Mouse (Mus musculus): ENCODE data around the gene Ncoa4.
"Not testable (repeated sequence)": the region's sequence is repeated elsewhere in the genome, so short reads cannot be mapped to it uniquely, and the experiment has no call there.

The Ncoa4 gene

DNA sequence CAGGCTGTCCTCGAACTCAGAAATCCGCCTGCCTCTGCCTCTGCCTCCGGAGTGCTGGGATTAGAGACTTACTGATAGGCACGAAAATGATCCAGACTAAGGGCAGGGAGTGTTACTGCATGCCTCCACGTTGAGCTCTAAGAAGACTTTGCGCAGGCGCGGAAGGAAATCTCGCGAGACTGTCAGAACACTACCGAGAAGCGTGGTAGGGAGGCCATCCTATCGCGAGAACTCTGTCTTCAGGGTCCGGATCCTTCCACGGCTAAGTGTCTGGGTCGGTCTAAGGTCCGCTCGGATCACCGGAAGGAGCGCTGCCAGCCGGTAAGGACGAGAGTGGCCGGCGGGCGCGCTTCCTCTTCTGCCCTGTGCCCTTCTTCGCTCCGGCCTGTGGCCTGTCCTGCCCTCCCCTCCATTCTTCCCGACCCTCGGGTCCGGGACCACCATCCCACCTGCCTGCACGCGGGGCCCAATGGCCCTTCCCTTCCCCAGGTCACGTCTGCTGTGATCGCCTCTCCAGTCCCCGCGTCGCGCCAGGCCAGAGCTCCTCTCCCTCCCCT lies at the start of gene Ncoa4:
TSS of gene Ncoa4 (plus strand) at position 176 of the 557 bp plus-strand sequence.
- in situ Hi-C loops (cut with MboI, MseI) = loop anchor here (10.0 to 25.0 kb wide), 2 partner anchors 75 to 1147 kb away; partner anchors contain the start of genes Dph3, Glt8d1, Gnl3 and Oxnad1

GRCm38 (mm10) chr14:32112124-32112523 lies 47.5 kb upstream of the Ncoa4 start:
- in situ Hi-C loops (cut with MboI, MseI) = not testable (repeated sequence)

- in situ Hi-C loops (cut with MboI, MseI) = no loop called here
Observed at GRCm38 (mm10) chr14:32120940-32121919, 38.4 kb upstream of the Ncoa4 start.

DNA sequence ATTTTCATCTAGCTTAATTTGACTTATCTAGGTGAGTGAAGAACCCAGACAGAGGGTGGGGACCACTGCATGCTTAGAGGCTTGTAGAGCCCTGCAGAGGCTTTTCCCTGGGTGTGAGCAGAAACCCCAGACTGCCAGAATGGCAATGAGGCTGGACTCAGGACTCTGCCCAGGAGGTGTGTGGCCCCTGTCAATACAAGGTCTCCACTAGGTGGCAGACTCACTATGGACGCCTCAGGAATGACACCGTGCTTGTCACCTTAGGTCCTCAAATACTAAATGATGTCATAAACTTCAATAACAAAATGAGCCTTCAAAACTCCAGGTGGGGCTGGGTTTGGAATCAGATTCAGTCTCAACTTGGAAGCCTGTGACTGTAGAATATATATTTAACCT lies 37.7 kb upstream of the Ncoa4 start:
- in situ Hi-C loops (cut with MboI, MseI) = no loop called here

- in situ Hi-C loops (cut with MboI, MseI) = no loop called here
Observed at GRCm38 (mm10) chr14:32124261-32124660, 35.4 kb upstream of the Ncoa4 start.

- in situ Hi-C loops (cut with MboI, MseI) = not testable (repeated sequence)
Observed at GRCm38 (mm10) chr14:32125256-32125655, 34.4 kb upstream of the Ncoa4 start.

- in situ Hi-C loops (cut with MboI, MseI) = no loop called here
Observed at GRCm38 (mm10) chr14:32128409-32128808, 31.3 kb upstream of the Ncoa4 start.

GRCm38 (mm10) chr14:32131836-32132235 lies 27.8 kb upstream of the Ncoa4 start:
- in situ Hi-C loops (cut with MboI, MseI) = no loop called here

GRCm38 (mm10) chr14:32134293-32134692 lies 25.4 kb upstream of the Ncoa4 start:
- in situ Hi-C loops (cut with MboI, MseI) = no loop called here

DNA sequence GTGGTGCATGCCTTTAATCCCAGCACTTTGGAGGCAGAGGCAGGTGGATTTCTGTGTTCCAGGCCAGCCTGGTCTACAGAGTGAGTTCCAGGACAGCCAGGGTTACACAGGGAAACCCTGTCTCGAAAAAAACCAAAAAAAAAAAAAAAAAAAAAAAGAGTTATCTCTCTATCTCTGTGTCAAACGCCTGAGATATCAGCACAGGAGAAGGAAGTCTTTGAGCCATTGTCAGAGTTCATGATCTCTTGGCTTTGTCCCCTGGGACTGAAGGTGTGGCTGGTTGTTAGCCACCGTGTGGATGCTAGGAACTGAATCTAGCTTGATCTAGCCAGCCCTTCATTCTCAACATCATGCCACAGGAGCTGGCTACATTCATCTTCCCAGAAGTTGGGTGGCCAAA lies 23.2 kb upstream of the Ncoa4 start:
- in situ Hi-C loops (cut with MboI, MseI) = not testable (repeated sequence)

- in situ Hi-C loops (cut with MboI, MseI) = no loop called here
Observed at GRCm38 (mm10) chr14:32140359-32140965, 19.2 kb upstream of the Ncoa4 start.

GRCm38 (mm10) chr14:32141723-32142122 lies 17.9 kb upstream of the Ncoa4 start, which contains the start of gene Msmb:
TSS of gene Msmb (plus strand) at chr14:32142023.
- in situ Hi-C loops (cut with MboI, MseI) = no loop called here

DNA sequence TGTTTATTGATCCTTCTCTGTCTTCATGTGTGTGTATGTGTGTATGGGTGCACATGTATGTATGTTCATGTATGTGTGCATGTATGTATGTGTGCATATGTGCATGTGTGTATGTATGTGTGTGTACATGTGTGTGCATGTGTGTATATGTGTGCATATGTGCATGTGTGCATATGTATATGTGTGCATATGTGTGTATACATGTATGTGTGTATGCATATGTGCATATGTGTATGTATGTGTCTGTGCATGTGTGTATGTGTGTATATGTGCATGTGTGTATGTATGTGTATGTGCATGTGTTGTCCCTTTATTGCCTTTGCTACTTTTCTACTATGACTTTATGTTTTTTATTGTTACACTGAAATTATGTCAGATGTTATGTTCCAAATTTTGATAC lies 14.9 kb upstream of the Ncoa4 start:
- in situ Hi-C loops (cut with MboI, MseI) = no loop called here

- in situ Hi-C loops (cut with MboI, MseI) = no loop called here
Observed at GRCm38 (mm10) chr14:32145401-32145800, 14.3 kb upstream of the Ncoa4 start.

DNA sequence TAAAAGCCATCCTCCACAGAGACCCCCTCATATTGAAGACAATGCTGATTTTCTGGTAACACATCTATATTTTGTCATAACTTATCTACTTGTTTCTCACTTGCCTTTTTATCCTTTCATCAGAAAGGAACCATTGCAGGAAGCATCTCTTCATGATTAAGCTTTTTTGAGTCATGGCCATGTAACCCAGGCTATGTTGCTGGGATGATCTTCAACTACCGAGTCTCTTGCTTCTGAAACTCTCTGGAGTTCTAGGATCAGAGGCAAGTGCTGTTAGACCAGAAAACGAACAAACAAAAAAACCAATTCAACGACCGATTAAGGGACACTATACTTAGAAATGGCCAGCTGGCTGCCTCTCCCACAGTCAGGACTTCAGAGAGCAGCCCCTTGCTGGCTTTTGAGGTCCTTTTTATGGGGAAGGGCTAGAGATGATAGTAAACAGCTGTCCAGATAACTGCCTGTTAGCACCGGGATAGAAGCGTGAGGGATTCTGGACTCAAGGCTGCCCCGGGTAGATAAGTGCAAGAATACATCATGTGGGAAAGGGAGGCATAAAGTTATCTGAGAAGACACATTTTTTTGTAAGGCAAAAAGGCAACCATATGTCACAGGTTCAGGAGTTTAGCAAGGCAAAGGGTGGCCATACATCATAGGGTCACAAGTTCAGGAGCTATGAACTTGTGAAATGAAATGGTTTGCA lies 13.7 kb upstream of the Ncoa4 start:
- in situ Hi-C loops (cut with MboI, MseI) = no loop called here

DNA sequence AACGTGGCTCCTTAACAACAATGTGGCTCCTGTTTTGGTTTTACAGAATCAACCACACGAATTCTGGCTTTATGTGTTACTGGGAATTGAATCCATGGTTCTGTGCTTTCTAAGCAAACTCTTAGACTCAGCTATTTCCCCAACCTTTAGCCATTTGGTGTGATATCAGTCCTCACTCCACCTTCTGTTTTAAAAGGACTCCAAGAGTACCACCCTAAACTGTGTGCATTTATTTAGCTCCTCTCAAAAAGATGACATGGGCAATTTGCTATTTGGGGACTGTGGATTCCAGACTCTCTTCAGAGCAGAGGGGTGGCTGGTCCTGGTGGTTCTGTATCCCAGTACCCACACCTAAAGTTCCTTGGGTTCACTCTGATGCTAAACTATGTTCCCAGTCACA lies 13.1 kb upstream of the Ncoa4 start:
- in situ Hi-C loops (cut with MboI, MseI) = no loop called here

DNA sequence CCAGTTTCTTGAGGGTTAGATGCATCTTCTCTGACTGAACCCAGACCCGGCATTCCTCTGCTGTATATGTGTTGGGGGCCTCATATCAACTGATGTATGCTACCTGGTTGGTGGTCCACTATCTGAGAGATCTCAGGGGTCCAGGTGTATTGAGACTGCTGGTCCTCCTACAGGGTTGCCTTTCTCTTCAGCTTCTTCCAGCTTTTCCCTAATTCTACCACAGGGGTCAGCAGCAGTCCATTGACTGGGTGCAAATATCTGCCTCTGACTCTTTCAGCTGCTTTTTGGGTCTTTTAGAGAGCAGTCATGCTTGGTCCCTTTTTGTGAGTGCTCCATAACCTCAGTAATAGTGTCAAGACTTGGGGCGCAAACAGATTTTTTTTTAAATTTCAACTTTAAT lies 8.8 kb upstream of the Ncoa4 start:
- in situ Hi-C loops (cut with MboI, MseI) = loop anchor here (10.0 to 25.0 kb wide), 2 partner anchors 66 to 1139 kb away; partner anchors contain the start of genes Dph3, Glt8d1, Gnl3 and Oxnad1

GRCm38 (mm10) chr14:32152243-32152965 lies 7.3 kb upstream of the Ncoa4 start:
- in situ Hi-C loops (cut with MboI, MseI) = loop anchor here (10.0 to 25.0 kb wide), 2 partner anchors 68 to 1140 kb away; partner anchors contain the start of genes Dph3, Glt8d1, Gnl3 and Oxnad1

GRCm38 (mm10) chr14:32153156-32153555 lies 6.5 kb upstream of the Ncoa4 start:
- in situ Hi-C loops (cut with MboI, MseI) = loop anchor here (10.0 to 25.0 kb wide), 2 partner anchors 68 to 1141 kb away; partner anchors contain the start of genes Dph3, Glt8d1, Gnl3 and Oxnad1

GRCm38 (mm10) chr14:32154758-32155157 lies 4.9 kb upstream of the Ncoa4 start:
- in situ Hi-C loops (cut with MboI, MseI) = loop anchor here (10.0 to 25.0 kb wide), 2 partner anchors 70 to 1142 kb away; partner anchors contain the start of genes Dph3, Glt8d1, Gnl3 and Oxnad1
